In the genomic region with DNA sequence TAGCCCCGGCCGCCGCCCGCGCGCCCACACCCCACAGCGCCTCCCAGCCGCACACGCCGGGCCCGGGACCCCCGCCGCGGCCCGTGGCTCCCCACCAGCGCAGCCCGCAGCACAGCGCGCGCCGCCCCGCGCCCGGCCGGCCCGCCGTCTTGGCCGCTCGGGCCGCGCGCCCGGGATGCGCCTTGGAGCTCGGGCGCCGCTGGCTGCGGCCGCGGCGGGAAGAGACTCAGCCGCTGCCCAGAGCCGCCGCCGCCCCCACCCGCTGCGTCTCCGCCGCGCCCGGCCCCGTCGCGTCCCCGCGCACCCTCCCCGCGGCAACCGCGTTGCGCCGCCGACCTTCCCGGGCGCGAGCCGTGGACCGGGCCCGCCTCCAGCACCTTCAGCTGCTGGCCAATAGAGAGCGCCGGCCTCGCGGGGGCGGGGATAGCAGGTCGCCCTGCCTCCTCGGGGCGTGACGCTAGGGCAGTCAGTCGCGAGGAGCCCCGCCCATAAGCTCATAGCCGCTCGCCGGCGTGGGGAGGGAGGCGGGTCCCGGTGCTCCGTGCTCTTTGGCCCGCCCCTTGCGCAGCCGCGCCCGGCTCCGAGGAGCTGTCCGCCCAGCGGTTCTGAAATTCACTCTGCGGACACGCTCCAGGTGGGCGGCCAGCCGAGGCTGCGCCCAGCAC, we compare ENCODE assay signal across 8 mouse cellular contexts. TPM values are rescaled to one million over a fixed set of nuclear protein-coding genes. Genes with fewer than 3 reads are reported as not detected.
DNase-seq lines count a peak whose midpoint lies in the region; ATAC-seq and TF ChIP-seq lines count a peak whose summit lies in the region.

No protein-coding gene starts in this region.

- peak overlapping the region; percentile 90 for H3K9ac ChIP-seq in hindbrain, embryonic 16.5 days (ENCODE audit: low read depth, low read length)

- peak; percentile 98 for ATAC-seq in hindbrain, embryonic 16.5 days

- H3K4me1 ChIP-seq in cortical plate, adult 2 months (ENCODE audit: control insufficient read depth, insufficient read depth, low read length), result peaks cover 8% of the 10 kb centered on the region
- peaks cover 41% of the 10 kb centered on the region for H3K4me1 ChIP-seq in hindbrain, embryonic 16.5 days (ENCODE audit: control insufficient read depth, insufficient read depth, low read depth, low read length)

- no peaks in the 10 kb centered on the region; the same call in 1 of the 2 replicates for H3K27me3 ChIP-seq in hindbrain, embryonic 16.5 days (replicated peaks; ENCODE audit: control insufficient read depth, insufficient read depth, low read length)

- H3K27ac ChIP-seq in cortical plate, adult 2 months (ENCODE audit: insufficient read depth, low read length), result peak overlapping the region; percentile 98; the same call in 1 of the 2 replicates
- H3K27ac ChIP-seq in gastrocnemius, adult 2 months, result no peak overlapping the region
- H3K27ac ChIP-seq in hindbrain, embryonic 16.5 days (ENCODE audit: low read depth, low read length), result peak overlapping the region; percentile 84

- peak overlapping the region; percentile 99 for H3K4me3 ChIP-seq in cortical plate, adult 2 months (ENCODE audit: insufficient read depth, low read length)
- peak overlapping the region; percentile 72 for H3K4me3 ChIP-seq in gastrocnemius, adult 2 months
- H3K4me3 ChIP-seq in hindbrain, embryonic 16.5 days (ENCODE audit: low read length), result peak overlapping the region; percentile 87

- no peaks in the 10 kb centered on the region for H3K9me3 ChIP-seq in hindbrain, embryonic 16.5 days (ENCODE audit: control insufficient read depth, low read length)

- TF ChIP-seq CTCF in cortical plate, adult 2 months (IDR thresholded peaks at IDR 0.05; ENCODE audit: extremely low read depth, insufficient read depth, low read length), result no peak
- TF ChIP-seq CTCF in gastrocnemius, adult 2 months (IDR thresholded peaks at IDR 0.05), result no peak

- DNase-seq in adipocyte (ENCODE audit: low spot score), result peak; percentile 72
- DNase-seq in gastrocnemius, adult 2 months, result peak; percentile 98
- peak; percentile 97 for DNase-seq in left cerebral cortex, adult 11 months (ENCODE audit: low spot score)
- DNase-seq in lung, postnatal 36 days, result peak; percentile 96
- peak; percentile 99 for DNase-seq in right cerebral cortex, adult 18-20 months
- DNase-seq in urinary bladder, adult 2 months (ENCODE audit: low spot score), result peak; percentile 90

- no peaks in the 10 kb centered on the region for H3K36me3 ChIP-seq in hindbrain, embryonic 16.5 days (ENCODE audit: control insufficient read depth, insufficient read depth, low read length)

- TF ChIP-seq POLR2A in cortical plate, adult 2 months (IDR thresholded peaks at IDR 0.05; ENCODE audit: extremely low read depth, insufficient read depth, low read length), result peak; percentile 47; the same call in 1 of the 2 replicates

- peak overlapping the region; percentile 77 for H3K4me2 ChIP-seq in hindbrain, embryonic 16.5 days (ENCODE audit: low read length)

- WGBS in hindbrain, embryonic 16.5 days, result under 1% methylated on average over 63 of the region's 101 CpGs

- intact Hi-C loops in gastrocnemius, adult 2 months (cut with DNase I), result no loop called here

RNA-seq across cellular contexts. Expression of gene Pgbd5, which starts 5.2 kb away (rescaled TPM):
- polyA plus RNA-seq in cortical plate, adult 2 months (2012; rRNA removed), result 184 and 196 TPM in 2 replicates
- under 1 TPM; 0.15 to 0.50 TPM for total RNA-seq in gastrocnemius, adult 2 months (2021)
- polyA plus RNA-seq in hindbrain, embryonic 16.5 days (2015; fragmentation: Nextera tagmentation; extraction: Ambion mirVana), result 12.8 and 13.6 TPM in 2 replicates
- 10.7 and 11.8 TPM in 2 replicates for polyA plus RNA-seq in urinary bladder, adult 2 months (2012; rRNA removed)

Comparison
In these comparisons a context has a peak if more than half of its experiments do, and no peak if none do; other contexts are left out.
1. RNA of gene Pgbd5, which starts 5.2 kb away (polyA plus RNA-seq): 184 to 196 TPM in cortical plate, adult 2 months; 12.8 to 13.6 TPM in hindbrain, embryonic 16.5 days and 10.7 to 11.8 TPM in urinary bladder, adult 2 months; every median in the first group is over 10 times any median in the second.
2. Peak in every context shown above with its lines, with median percentiles within 50 percentile points of each other: DNase-seq and H3K4me3 ChIP-seq.